Mouse (Mus musculus) erythroblast, embryonic 14.5 days (primary cell): Measurements from ENCODE around the gene Uhrf1bp1.

Experiments
- GATA1 ChIP-seq: IDR thresholded peaks from 2 replicates; pipeline ENCODE4 v1.6.1; 2012; ENCODE audit warnings: low read length, inconsistent platforms, mixed read lengths
- TAL1 ChIP-seq: IDR thresholded peaks from 3 replicates; pipeline ENCODE4 v1.6.1; 2012; ENCODE audit warnings: low read length, inconsistent platforms, mixed read lengths

- TF ChIP-seq GATA1 (no peak), TAL1 (no peak)
These were observed 10.5 kb downstream of the Uhrf1bp1 start for GRCm38 (mm10) chr17:27866737-27867136.
